Mouse (Mus musculus) kidney, embryonic 14.5 days (tissue): Measurements from ENCODE around the gene Ywhab. TPM values are rescaled to one million over a fixed set of nuclear protein-coding genes. Genes with fewer than 3 reads are reported as not detected.
A peak's percentile ranks its signal among the peaks of the same experiment; 100 is the strongest.

Experiments used
- ATAC-seq: fragments of 200-750 bp; cut with Nextera tagmentation; 2 replicates; pipeline ENCODE4 v1.8.0; 2017; ENCODE audit warnings: moderate number of reproducible peaks, mild to moderate bottlenecking, moderate TSS enrichment, moderate library complexity; ENCODE audit not compliant: low FRiP score, low TSS enrichment
- H3K27ac ChIP-seq: fragments of 300-500 bp; sonication (generic); 2 replicates; pipeline ENCODE4 v1.5.1; 2014; ENCODE audit warnings: low read depth, mild to moderate bottlenecking, low read length, moderate library complexity, mixed read lengths
- H3K27me3 ChIP-seq: fragments of 300-500 bp; sonication (generic); 2 replicates; pipeline ENCODE4 v1.6.1; 2014; ENCODE audit warnings: mild to moderate bottlenecking, low read length; ENCODE audit not compliant: control insufficient read depth, insufficient read depth
- H3K36me3 ChIP-seq: fragments of 300-500 bp; sonication (generic); 2 replicates; pipeline ENCODE4 v1.6.1; 2014; ENCODE audit warnings: low read length, mixed read lengths; ENCODE audit not compliant: control insufficient read depth, insufficient read depth
- H3K4me1 ChIP-seq: fragments of 300-500 bp; sonication (generic); 2 replicates; pipeline ENCODE4 v1.6.1; 2014; ENCODE audit warnings: low read length, mixed read lengths; ENCODE audit not compliant: control insufficient read depth, insufficient read depth
- H3K4me2 ChIP-seq: fragments of 300-500 bp; sonication (generic); replicated peaks from 2 replicates; pipeline ENCODE4 v1.6.1; 2014; ENCODE audit warnings: low read depth, mild to moderate bottlenecking, low read length
- H3K4me3 ChIP-seq: fragments of 300-500 bp; sonication (generic); 2 replicates; pipeline ENCODE4 v1.5.1; 2014; ENCODE audit warnings: mild to moderate bottlenecking, low read length
- H3K9ac ChIP-seq: fragments of 300-500 bp; sonication (generic); 2 replicates; pipeline ENCODE4 v1.6.1; 2014; ENCODE audit warnings: low read depth, mild to moderate bottlenecking, low read length, moderate library complexity
- H3K9me3 ChIP-seq: fragments of 300-500 bp; sonication (generic); 2 replicates; pipeline ENCODE4 v1.6.1; 2016; ENCODE audit warnings: low read length; ENCODE audit not compliant: control insufficient read depth
- WGBS: fragments of 180-500 bp; shearing (Covaris S2); extraction: QIAGEN DNeasy Blood & Tissue Kit; methylation state at CpG from one replicate; pipeline ENCODE4 v1.1.7; 2014; 5-methylcytosine and 5-hydroxymethylcytosine counted together
- polyA plus RNA-seq: library from polyadenylated mRNA; unstranded; fragments of >200 nt; fragmentation: Nextera tagmentation; extraction: Ambion mirVana; gene quantifications from 2 replicates; pipeline ENCODE4 v1.2.1, GENCODE M21; 2014

Gene Ywhab
- polyA plus RNA-seq, 1 experiment from 2014 or later = 305 TPM

GRCm38 (mm10) chr2:163970326-163970725 is 24.4 kb upstream of the Ywhab start:
- 52% methylated on average over 3 of the region's 3 CpGs for WGBS
- peaks cover 2% of the 10 kb centered on the region; the same call in 1 of the 2 replicates for H3K9me3 ChIP-seq
- no peak overlapping the region for H3K4me2 ChIP-seq
- no peaks in the 10 kb centered on the region for H3K36me3 ChIP-seq
- H3K27me3 ChIP-seq = no peaks in the 10 kb centered on the region
- H3K27ac ChIP-seq = no peak overlapping the region
- no peak overlapping the region for H3K9ac ChIP-seq
- no peak for ATAC-seq
- no peaks in the 10 kb centered on the region for H3K4me1 ChIP-seq
- H3K4me3 ChIP-seq = no peak overlapping the region

- WGBS = 75% methylated on average over 2 of the region's 2 CpGs
- ATAC-seq = no peak
- no peak overlapping the region for H3K27ac ChIP-seq
These were observed 20.7 kb upstream of the Ywhab start for GRCm38 (mm10) chr2:163974056-163974455.

GRCm38 (mm10) chr2:163976448-163976847 is 18.3 kb upstream of the Ywhab start:
- H3K4me2 ChIP-seq = no peak overlapping the region
- ATAC-seq = no peak
- no peaks in the 10 kb centered on the region for H3K36me3 ChIP-seq
- no peak overlapping the region for H3K4me3 ChIP-seq
- H3K9ac ChIP-seq = no peak overlapping the region
- 92% methylated on average over 6 of the region's 7 CpGs for WGBS
- peaks cover 2% of the 10 kb centered on the region; the same call in 1 of the 2 replicates for H3K9me3 ChIP-seq
- H3K27me3 ChIP-seq = no peaks in the 10 kb centered on the region
- no peaks in the 10 kb centered on the region for H3K4me1 ChIP-seq
- no peak overlapping the region for H3K27ac ChIP-seq

More at GRCm38 (mm10) chr2:163974056-163974455, 20.7 kb upstream of the Ywhab start:
- no peaks in the 10 kb centered on the region for H3K27me3 ChIP-seq
- no peaks in the 10 kb centered on the region for H3K4me1 ChIP-seq
- no peak overlapping the region for H3K4me3 ChIP-seq
- H3K36me3 ChIP-seq = no peaks in the 10 kb centered on the region
- H3K9me3 ChIP-seq = peaks cover 2% of the 10 kb centered on the region; the same call in 1 of the 2 replicates
- H3K9ac ChIP-seq = no peak overlapping the region
- no peak overlapping the region for H3K4me2 ChIP-seq

- 81% methylated on average over 8 of the region's 8 CpGs for WGBS
- no peak overlapping the region for H3K4me3 ChIP-seq
These were observed 7.5 kb upstream of the Ywhab start for GRCm38 (mm10) chr2:163987233-163987632.

GRCm38 (mm10) chr2:163992871-163993270 is 1.9 kb upstream of the Ywhab start:
- no peak overlapping the region for H3K4me2 ChIP-seq
- no peaks in the 10 kb centered on the region for H3K9me3 ChIP-seq
- H3K4me1 ChIP-seq = peaks cover 12% of the 10 kb centered on the region
- 99% methylated on average over 2 of the region's 2 CpGs for WGBS
- H3K36me3 ChIP-seq = peaks cover 7% of the 10 kb centered on the region; the same call in 1 of the 2 replicates
- no peak overlapping the region for H3K9ac ChIP-seq
- H3K27me3 ChIP-seq = no peaks in the 10 kb centered on the region
- no peak overlapping the region for H3K4me3 ChIP-seq
- ATAC-seq = no peak
- no peak overlapping the region for H3K27ac ChIP-seq

More at GRCm38 (mm10) chr2:163987233-163987632, 7.5 kb upstream of the Ywhab start:
- H3K9ac ChIP-seq = no peak overlapping the region
- no peak overlapping the region for H3K4me2 ChIP-seq
- no peaks in the 10 kb centered on the region for H3K27me3 ChIP-seq
- no peak for ATAC-seq
- H3K27ac ChIP-seq = no peak overlapping the region
- no peaks in the 10 kb centered on the region for H3K4me1 ChIP-seq
- no peaks in the 10 kb centered on the region for H3K9me3 ChIP-seq
- H3K36me3 ChIP-seq = no peaks in the 10 kb centered on the region

- H3K36me3 ChIP-seq = peaks cover 10% of the 10 kb centered on the region; the same call in 1 of the 2 replicates
- peak overlapping the region; percentile 74 for H3K4me2 ChIP-seq
- peak; percentile 100 for ATAC-seq
- WGBS = under 1% methylated on average over 60 of the region's 79 CpGs
- H3K27ac ChIP-seq = peak overlapping the region; percentile 83
- H3K9ac ChIP-seq = peak overlapping the region; percentile 80
- no peaks in the 10 kb centered on the region for H3K27me3 ChIP-seq
- peak overlapping the region; percentile 58 for H3K4me3 ChIP-seq
- H3K4me1 ChIP-seq = peaks cover 12% of the 10 kb centered on the region
- H3K9me3 ChIP-seq = no peaks in the 10 kb centered on the region
These were observed 460 bp downstream of the Ywhab start for GRCm38 (mm10) chr2:163994977-163995862.

GRCm38 (mm10) chr2:163996275-163996674 is 1.5 kb downstream of the Ywhab start:
- WGBS = 66% methylated on average over 6 of the region's 6 CpGs
- Histone ChIP-seq H3K36me3 (peaks cover 10% of the 10 kb centered on the region; the same call in 1 of the 2 replicates), H3K4me3 (peak overlapping the region; percentile 58), H3K4me2 (peak overlapping the region; percentile 74), H3K27ac (no peak overlapping the region), H3K4me1 (peaks cover 12% of the 10 kb centered on the region), H3K9ac (peak overlapping the region; percentile 80; the same call in 1 of the 2 replicates), H3K27me3 (no peaks in the 10 kb centered on the region), H3K9me3 (no peaks in the 10 kb centered on the region)
- no peak for ATAC-seq

GRCm38 (mm10) chr2:163996899-163997298 is 2.1 kb downstream of the Ywhab start:
- no peak for ATAC-seq
- Histone ChIP-seq H3K4me2 (peak overlapping the region; percentile 16; the same call in 1 of the 2 replicates), H3K9ac (no peak overlapping the region), H3K36me3 (peaks cover 10% of the 10 kb centered on the region; the same call in 1 of the 2 replicates), H3K27me3 (no peaks in the 10 kb centered on the region), H3K27ac (no peak overlapping the region), H3K4me3 (no peak overlapping the region), H3K9me3 (no peaks in the 10 kb centered on the region), H3K4me1 (peaks cover 12% of the 10 kb centered on the region)
- 76% methylated on average over 5 of the region's 5 CpGs for WGBS

DNA sequence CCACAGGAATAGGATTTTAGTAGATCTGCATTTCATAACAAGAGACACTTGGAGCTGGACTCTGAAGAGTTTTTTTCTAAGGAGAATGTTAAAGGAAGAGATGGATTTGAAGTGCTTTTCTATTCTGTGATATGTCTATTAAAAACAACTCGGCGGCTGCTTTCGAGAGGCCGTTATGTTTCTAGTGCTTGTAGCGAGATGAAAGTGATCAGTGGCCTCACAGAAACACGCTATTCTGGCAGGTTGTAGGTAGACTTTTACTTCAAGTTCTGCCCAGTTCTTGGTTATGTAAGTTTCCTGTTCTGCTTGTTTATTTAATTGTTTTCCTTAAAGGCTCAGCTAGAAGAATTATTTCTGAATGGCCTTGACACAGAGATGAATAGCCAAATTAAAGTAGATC is 4.2 kb downstream of the Ywhab start:
- no peak overlapping the region for H3K9ac ChIP-seq
- peaks cover 12% of the 10 kb centered on the region for H3K4me1 ChIP-seq
- no peaks in the 10 kb centered on the region for H3K27me3 ChIP-seq
- WGBS = 92% methylated on average over 6 of the region's 6 CpGs
- no peak overlapping the region for H3K4me2 ChIP-seq
- no peak overlapping the region for H3K4me3 ChIP-seq
- H3K36me3 ChIP-seq = peaks cover 10% of the 10 kb centered on the region; the same call in 1 of the 2 replicates
- no peaks in the 10 kb centered on the region for H3K9me3 ChIP-seq
- no peak for ATAC-seq
- no peak overlapping the region for H3K27ac ChIP-seq
